Mouse (Mus musculus): ENCODE results near the gene Sec61a1.

The Sec61a1 gene

DNA sequence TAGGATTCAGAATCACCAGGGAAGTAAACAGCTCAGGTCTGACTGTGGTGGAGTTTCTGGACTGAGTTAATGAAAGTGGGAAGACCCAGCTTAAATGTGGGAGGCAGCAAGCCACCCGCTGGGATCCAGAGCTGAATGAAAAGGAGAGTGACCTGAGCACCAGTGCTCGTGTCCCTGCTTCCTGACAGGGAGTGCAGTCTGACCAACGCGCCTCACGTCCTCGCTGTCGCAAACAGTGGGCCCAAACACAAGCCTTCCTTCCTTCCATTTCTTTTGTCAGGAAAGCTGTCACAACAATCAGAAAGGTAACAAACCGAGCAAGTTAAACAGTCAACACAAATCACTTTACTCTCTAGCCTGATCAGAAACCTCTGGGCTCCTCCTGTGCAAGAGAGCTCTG, 2.7 kb downstream of the Sec61a1 start:
- no peak for DNase-seq

DNA sequence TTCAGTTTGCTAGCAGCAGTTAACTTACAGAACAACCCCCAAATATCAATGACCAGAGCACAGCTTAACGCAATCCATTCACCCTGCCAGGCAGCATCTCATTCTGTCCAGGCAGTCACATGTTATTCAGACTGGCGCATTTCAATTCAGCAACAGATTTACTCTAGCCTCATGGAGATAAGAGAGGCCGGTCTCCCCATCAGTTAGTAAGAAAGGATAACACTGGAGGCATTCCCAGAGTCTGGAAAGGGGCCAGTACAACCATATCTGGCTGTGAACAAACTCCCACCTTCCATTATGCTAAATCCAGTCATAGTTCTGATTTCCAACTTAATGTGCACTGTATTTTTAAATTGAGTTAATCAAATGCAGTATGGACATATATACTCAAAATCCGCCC, 4.2 kb downstream of the Sec61a1 start:
- DNase-seq = no peak

DNA sequence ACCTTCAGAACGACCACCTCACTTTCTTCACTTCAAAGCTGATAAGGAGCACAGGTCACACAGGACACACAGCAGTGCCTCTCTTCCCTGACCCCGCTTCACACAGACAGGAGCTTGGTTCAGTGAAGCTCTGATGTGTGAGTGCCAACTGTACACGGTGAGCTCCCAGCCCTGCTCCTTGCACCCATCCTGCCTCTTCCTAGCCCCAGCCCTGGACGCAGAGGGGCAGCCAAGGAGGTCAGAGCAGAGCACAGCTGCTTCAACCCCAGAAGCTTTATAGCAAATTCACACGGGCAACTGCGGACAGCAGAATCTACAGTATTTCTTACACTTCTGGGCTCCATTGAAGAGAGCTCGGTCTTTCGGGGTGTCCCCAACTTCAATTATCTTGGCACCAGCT, 4.7 kb downstream of the Sec61a1 start:
- peak; percentile 1 for DNase-seq

DNA sequence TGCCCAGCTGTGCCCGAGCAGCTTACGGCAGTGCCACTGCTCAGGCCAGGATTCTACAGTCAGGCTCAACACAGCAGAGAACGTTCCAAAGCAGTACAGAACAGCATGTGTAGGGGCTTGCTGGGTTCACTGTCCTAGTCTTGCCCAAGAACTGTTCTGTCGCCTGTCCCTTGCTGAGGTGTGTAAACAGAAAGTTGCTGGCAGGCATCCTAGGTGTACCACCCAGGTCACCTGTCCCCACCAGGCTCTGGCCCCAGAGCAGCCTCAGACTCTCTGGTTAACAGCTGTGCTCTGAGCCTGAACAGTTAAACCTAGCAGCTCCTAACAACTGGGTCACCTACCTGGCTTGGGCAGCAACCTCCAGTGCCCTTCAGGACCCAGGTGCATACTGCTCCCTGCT, 15.7 kb downstream of the Sec61a1 start:
- no peak for DNase-seq

DNA sequence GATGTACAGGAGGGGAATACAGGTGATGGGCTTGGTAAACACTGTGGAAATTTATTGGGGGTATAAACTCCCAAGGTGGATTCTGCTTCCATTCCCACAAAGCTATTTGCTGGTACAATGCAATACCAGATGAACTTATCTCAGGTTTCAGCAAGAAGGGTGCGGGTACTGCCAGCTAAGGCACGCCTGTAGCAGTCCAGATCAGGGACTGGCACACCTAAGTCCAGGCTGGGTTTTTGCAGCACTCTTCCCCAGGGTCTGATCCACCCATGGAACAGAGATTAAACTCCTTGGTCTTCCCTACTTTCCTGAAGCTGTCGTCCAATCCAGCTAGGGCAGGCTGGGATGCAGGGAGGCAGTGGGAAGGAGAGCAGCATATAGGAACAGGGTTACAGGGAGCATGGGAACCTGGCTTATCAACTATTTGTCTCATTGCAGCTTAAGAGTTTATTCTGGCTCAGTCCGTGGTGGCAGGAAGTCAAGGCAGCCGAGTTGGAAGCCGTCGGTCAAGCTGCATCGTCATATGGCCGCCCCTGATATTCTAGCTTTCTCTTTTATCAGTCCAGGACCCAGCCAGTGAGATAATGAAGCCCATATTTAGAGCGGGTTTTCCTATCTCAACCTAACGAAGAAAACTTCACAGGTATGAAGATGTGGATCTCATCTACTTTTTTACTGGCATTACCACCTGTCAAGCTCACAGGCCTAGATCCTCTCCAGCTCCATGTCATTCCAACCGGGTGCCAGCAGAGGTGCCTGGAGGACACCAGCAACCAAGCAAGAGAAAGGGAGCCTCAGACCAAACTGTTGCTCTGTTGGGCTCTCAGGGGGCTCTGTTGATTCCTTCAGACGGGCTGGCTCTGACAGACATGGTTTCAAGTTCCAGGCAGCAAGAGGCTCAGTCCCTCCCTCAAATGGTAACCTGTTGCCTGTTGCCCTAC, 16.4 kb downstream of the Sec61a1 start:
- peak; percentile 70 for DNase-seq

DNA sequence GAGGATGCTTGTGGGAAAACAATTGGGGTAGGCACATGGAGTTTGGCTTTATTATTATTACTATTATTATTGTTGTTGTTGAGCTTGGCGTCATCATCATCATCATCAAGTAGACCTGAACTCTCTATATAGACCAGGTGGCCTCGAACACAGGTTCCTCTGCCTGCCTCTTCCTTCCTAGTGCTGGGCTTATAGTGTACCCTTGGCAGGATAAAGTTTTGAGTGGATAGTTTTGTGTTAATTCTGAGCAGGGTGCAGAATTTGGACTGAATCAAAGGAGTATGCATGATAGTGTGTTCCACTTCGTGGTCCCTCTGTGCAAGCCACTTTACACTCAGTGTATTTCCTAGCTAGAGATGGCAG, 18.3 kb downstream of the Sec61a1 start:
- no peak for DNase-seq

DNA sequence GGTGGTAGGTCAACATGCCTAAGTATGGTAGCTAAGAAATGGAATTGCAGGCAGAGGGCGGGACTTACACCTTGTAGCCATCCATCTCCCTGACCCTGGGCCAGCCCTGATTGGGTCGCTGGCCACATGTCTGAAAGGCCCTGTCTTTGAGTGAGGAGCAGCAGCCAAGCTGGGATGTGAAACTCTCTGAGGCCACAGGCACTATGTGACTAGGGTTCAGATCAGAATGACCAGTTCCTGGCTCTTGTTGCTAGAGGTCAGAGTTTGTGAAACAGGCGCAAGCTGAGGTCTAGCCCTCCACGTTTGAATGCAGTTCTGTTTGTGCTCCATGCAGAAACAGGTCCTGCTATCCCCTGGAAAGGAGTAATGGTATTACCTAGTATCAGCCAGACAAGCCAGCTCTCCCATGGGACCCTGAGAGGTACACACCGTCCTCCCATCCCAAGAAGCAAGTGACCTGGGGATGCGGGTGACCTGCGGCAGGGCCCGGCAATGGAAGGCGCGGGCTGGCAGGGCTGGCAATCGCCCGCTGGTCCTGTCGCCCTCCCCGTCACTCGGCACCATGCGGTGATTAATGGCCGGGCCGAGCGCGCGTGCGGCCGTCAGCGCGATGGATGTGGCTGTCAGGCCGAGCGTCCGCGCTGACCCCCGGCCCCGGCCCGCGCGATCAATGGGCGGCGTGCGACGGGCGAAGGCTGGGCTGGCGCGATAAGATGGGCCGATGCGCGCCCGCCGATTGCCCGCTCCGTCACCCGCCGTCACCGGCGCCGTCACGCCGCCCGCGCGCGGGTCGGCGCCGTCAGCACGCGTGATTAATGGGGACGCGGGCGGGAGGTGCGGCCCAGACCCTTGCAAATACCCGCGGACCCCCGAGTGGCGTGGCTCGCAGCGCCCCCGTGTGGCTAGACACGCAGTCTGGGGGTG, 19.0 kb downstream of the Sec61a1 start:
- peak; percentile 79 for DNase-seq

DNA sequence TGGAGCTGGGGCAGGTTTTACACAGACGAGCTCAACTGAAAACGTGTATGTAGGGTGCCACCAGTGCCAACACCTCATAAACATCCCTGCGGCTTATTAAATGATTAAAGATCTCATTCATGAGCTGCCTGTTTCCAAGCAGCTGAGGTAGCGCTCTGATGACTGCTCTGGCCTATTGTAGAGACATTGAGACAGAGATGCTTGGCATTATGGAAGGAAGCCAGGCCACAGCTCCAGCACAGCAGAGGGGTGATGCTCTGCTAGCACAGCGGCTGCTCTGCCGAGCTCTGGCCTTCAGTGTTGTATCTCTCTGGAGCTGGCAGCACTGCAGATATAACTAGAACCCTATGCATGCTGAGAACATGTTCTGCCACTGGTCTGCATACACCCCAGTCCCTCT, 25.0 kb downstream of the Sec61a1 start:
- DNase-seq = no peak

DNA sequence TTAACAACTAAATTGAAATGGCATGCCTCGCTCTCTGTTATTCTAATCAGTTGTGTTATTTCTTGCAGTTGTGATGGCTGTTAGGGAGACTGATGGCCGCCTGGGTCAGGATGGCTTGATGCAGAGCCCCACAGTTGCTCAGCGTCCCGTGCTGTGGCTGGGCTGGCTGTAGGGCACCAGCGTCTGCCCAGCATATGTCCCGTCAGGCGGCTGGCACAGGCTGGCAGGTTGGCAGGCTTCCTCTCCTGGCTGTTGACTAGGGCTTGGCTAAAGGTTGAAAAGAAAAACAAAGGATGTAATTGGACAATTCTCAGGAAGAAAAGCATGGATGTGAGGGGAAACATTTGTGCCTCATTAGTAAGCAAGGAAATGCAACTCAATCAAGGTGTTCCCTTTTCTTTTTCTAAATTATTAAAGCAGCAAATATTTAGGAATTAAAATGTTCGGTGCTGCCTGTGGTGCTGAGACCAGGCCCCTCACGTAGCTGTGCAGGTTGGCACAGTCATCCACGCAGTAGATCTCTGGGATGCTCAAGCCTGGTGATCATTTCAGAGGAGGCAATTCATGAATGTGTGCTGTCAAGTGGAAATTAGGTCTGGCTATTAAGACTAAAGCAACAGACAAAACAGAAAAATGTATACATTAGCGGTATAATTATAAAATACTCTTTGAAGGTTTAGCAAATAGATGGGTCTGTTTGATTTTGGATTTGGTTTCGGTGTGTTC, 27.9 kb downstream of the Sec61a1 start:
- no peak for DNase-seq

DNA sequence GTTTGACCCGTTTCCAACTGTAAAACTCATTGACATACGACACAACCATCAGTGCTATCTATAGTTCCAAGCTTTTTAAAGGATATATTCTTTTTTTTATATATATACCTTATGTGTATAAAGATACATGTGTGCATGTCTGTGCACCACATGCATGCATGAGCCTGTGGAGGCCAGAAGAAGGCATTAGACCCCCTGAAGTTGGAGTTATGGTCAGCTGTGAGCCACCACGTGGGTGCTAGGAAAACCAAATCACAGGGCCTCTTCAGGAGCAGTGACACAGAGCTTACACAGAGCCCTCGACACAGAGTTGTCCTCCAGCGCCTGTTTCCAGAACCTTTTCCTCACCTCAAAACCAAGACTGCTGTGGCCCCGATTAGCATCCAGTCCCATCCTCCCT, 28.9 kb downstream of the Sec61a1 start:
- no peak for DNase-seq

DNA sequence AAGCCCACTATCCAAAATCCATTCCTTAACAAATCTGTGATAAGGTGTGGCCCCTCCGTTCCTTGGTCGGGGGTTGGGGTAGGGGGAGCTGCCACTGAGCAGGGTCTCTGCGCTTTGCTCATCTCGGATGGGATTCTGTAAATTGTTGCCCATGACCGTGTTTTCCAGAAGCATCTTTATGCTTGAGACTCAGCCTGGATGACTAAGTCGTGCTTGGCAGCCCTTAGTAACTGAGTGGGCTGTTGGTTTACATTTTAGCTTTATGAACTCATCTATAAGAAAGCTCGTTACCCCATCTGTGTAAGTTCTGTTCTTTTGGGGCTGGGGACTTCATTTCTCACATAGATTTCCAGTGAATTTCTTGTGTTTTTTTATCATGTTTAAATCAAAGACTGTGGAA, 29.7 kb downstream of the Sec61a1 start:
- DNase-seq = no peak

DNA sequence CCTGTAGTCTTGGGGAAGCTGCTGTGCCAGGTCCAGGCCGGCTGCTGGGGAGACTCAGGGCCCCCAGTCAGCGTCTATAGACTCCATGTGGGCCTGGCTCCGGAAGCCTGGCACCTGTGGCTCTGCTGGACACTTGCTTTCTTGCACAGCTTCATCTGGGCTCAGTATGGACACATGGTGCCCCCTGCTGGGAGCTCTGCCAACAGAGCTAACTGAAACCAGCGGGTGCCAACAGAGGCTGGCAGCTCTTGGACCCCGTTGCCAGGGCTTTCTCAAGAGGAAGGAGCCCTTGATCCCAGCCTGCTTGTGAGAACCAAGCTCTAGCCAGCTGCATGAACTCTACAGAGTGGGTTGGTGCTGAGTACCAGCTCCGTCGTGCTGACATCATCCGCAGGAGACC, 31.8 kb downstream of the Sec61a1 start:
- DNase-seq = peak; percentile 59

DNA sequence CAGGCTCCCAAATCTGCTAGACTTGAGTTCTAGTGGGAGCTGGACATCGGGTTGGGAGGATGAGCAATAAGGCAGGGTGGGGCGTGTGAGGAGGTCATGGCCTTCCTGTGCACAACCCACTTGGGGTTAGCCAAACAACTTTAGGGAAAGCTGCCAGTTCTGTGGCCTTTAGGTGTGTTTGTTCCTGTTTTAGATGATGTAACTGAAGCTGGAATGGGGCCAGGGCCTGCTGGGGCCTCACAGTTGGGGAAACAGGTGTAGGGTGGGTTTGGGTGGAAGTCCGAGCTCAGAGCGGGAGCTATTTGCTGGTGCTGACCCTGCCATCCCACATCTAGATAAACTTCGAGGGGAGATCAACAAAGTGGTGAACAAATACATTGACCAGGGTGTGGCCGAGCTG, 33.3 kb downstream of the Sec61a1 start:
- peak; percentile 54 for DNase-seq

DNA sequence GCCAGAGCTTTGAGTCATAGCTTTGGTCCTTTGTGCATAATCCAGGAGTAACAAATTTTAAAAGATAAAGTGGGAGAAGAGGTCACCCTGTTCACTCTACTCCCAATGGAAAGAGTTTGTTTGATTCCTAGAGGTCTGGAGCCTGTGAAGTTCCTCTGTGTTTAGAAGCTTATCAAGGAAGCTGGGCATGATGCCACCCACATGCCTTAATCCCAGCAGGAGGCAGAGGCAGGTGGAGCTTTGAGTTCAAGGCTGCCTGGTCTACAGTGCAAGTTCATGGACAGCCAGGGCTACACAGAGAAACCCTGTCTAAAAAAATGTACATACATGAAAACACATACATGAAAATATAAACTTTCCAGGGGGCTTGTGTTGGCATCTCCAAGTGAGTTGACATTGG, 34.8 kb downstream of the Sec61a1 start:
- DNase-seq = no peak

DNA sequence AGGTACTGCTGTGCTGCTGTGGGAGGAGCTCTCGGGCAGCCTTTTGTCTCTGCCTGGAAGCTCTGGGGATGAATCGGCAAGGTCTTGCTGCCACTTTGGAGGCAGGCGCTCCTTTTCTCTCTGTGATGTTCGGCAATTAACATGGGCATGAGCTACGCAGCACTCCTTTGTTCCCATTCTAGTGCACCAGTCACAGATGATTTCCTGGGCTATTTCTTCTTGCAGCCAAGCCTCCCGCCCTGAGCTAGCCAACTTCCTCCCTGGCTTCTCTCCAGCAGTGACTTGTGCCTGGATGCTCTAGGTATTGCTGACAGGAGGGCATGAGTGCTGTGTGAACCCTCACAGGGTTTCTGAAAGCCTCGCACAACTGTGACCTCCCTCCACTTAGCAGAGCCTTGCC, 35.6 kb downstream of the Sec61a1 start:
- DNase-seq = no peak

DNA sequence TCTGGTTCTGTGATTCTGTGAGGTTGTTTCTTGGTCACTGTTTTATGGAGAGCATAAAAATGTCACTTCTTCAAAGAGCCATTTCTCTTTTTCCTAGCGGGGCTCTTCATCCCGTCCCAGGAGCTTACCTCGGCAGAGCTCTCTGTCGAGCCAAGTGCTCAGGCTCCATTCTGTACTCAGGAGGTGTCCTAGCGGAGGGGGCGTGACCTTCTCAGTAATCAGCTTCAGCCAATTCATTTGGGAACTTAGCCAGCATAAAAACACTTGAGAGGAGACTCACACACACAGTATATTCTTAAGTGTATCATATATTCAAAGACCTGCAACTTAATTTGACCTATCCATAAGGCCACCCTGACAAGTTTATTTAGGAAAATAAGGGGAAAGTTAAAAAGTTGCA, 38.3 kb downstream of the Sec61a1 start:
- no peak for DNase-seq

DNA sequence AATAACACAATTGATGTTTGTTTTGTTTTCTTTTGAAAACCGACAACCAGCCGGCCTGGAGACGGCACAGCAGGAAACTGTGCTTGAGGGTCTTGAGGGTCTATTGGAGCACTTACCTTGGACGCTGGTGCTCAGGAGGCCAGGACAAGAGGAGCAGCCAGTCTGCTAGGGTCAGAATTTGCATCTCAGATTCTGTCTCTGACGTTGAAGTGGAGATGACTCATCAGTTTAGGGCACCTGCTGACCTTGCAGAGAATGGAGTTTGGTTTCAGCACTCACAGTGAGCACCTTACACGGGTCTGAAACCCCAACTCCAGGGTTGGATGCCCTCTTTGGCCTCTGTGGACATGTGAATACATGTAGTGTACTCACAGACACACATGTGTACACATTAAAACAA, 48.8 kb downstream of the Sec61a1 start:
- no peak for DNase-seq

DNA sequence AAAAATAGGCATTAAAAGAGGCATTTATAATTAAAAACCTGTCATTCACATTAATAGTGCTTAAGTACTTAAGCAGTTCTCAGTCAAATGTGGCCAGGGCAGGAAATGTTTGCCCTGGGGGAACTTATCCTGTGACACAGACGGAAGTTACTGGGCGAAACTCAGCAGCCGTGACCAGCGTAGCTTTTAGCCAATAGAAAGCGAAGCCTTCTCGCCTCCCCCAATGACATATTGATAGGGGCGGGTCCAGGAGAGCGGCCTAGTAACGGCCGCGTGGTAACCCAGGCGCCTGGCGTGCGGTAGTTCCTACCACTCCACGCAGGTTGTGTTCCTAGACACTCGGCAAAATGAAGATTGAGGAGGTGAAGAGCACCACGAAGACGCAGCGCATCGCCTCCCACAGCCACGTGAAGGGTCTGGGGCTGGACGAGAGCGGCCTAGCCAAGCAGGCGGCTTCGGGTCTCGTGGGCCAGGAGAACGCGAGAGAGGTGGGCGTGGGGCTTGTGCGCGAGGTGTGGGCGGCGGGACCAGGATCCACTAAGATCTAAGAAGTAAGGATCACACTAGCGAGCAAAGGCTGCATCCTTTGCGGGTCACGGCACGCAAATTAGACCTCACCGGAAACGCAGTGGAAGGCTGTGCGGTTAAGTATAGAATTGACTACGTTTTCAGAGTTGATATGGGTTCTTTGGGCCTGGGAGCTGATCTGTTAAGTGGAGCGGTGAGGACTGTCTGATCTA, 53.4 kb downstream of the Sec61a1 start, which contains the start of gene Ruvbl1:
Gene Ruvbl1, plus strand, starts transcription at position 229 of the 740 bp plus-strand sequence.
- DNase-seq = peak; percentile 91

DNA sequence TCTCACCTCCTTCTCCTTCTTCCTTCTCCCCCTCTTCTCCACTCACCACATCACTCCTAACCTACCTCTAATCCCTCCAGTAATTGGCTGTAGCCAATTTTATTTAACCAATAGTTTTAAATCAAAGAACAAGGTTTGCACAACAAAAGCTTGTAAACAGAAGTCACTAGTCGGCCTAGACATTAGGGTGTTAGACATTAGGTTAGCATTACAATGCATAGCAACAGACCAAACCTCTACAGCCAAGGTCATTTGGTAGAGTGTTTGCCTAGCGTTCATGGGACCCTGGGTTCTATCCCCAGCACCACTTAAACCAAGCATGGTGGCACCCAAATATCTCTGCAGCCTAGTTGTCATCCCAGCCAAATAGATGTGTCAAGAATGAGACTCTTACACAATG, 64.2 kb downstream of the Sec61a1 start:
- DNase-seq = no peak

Measured in liver (tissue).